Mouse (Mus musculus): Measurements from ENCODE around the gene Tent2.

GRCm38 (mm10) chr13:93153280-93153679, 38.9 kb downstream of the Tent2 start:
- TF ChIP-seq CTCF (IDR thresholded peaks at IDR 0.05; ENCODE audit: control insufficient read depth, insufficient read depth, low read length): no peak
- no peak for TF ChIP-seq POLR2A (IDR thresholded peaks at IDR 0.05; ENCODE audit: borderline replicate concordance, control insufficient read depth, low read depth, low read length)
